Mouse (Mus musculus) kidney, embryonic 14.5 days (tissue): ENCODE measurements at regions not wholly inside any gene's neighbourhood (a gene's known extent, or its start where the extent isn't known, plus 50 kb on each side); places are given as distances from the start of the nearest gene placed in this dataset.

Experiments
- ATAC-seq: fragments of 200-750 bp; cut with Nextera tagmentation; 2 replicates; pipeline ENCODE4 v1.8.0; 2017; ENCODE audit warnings: moderate number of reproducible peaks, mild to moderate bottlenecking, moderate TSS enrichment, moderate library complexity; ENCODE audit not compliant: low FRiP score, low TSS enrichment
- H3K27ac ChIP-seq: fragments of 300-500 bp; sonication (generic); 2 replicates; pipeline ENCODE4 v1.5.1; 2014; ENCODE audit warnings: low read depth, mild to moderate bottlenecking, low read length, moderate library complexity, mixed read lengths
- H3K27me3 ChIP-seq: fragments of 300-500 bp; sonication (generic); 2 replicates; pipeline ENCODE4 v1.6.1; 2014; ENCODE audit warnings: mild to moderate bottlenecking, low read length; ENCODE audit not compliant: control insufficient read depth, insufficient read depth
- H3K36me3 ChIP-seq: fragments of 300-500 bp; sonication (generic); 2 replicates; pipeline ENCODE4 v1.6.1; 2014; ENCODE audit warnings: low read length, mixed read lengths; ENCODE audit not compliant: control insufficient read depth, insufficient read depth
- H3K4me1 ChIP-seq: fragments of 300-500 bp; sonication (generic); 2 replicates; pipeline ENCODE4 v1.6.1; 2014; ENCODE audit warnings: low read length, mixed read lengths; ENCODE audit not compliant: control insufficient read depth, insufficient read depth
- H3K4me2 ChIP-seq: fragments of 300-500 bp; sonication (generic); replicated peaks from 2 replicates; pipeline ENCODE4 v1.6.1; 2014; ENCODE audit warnings: low read depth, mild to moderate bottlenecking, low read length
- H3K4me3 ChIP-seq: fragments of 300-500 bp; sonication (generic); 2 replicates; pipeline ENCODE4 v1.5.1; 2014; ENCODE audit warnings: mild to moderate bottlenecking, low read length
- H3K9ac ChIP-seq: fragments of 300-500 bp; sonication (generic); 2 replicates; pipeline ENCODE4 v1.6.1; 2014; ENCODE audit warnings: low read depth, mild to moderate bottlenecking, low read length, moderate library complexity
- H3K9me3 ChIP-seq: fragments of 300-500 bp; sonication (generic); 2 replicates; pipeline ENCODE4 v1.6.1; 2016; ENCODE audit warnings: low read length; ENCODE audit not compliant: control insufficient read depth
- WGBS: fragments of 180-500 bp; shearing (Covaris S2); extraction: QIAGEN DNeasy Blood & Tissue Kit; methylation state at CpG from one replicate; pipeline ENCODE4 v1.1.7; 2014; 5-methylcytosine and 5-hydroxymethylcytosine counted together

DNA sequence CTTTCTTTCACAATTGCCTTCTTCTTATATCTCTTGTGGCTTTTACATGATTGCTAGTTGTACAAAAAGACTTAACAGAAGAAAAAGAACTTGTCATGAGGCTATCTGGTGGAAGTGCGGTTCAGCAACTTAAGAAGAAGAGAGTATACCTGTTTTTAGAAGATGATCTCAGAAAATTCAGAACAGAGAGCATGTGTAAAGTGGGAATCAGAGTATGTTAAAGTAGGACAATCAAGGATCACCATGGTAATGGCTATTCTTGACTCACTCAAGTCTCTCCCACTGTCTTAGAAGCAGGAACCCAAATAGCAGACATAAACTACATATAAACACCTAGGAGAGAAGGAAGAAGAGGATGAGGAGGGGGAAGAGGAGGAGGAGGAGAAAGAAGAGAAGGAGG, 857.9 kb upstream of the Nr2f1 start:
- Histone ChIP-seq H3K27me3 (no peaks in the 10 kb centered on the region), H3K27ac (no peak overlapping the region), H3K9me3 (no peaks in the 10 kb centered on the region), H3K4me3 (no peak overlapping the region), H3K4me2 (no peak overlapping the region), H3K4me1 (no peaks in the 10 kb centered on the region), H3K36me3 (no peaks in the 10 kb centered on the region), H3K9ac (no peak overlapping the region)
- ATAC-seq: no peak
- 85% methylated on average over 1 of the region's 1 CpGs for WGBS

DNA sequence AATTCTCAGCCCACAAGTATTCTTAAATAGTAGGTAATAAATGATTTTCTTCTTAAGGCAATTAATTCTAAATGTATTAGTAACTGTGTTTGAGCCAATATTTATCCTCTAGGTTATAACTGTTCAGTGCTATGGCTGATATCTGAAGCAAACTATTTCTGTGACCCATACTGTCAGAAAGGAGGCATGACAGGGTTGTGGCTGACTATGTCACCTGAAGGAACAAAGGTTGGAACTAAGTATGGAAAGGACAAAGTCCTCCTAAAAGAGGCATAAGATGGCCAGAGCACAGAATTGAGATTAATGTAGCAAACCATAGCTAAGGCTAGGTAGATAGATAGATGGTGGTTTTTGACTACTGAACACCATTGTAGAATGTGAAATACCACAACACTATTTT, 854.9 kb upstream of the Nr2f1 start:
- Histone ChIP-seq H3K27ac (no peak overlapping the region), H3K27me3 (no peaks in the 10 kb centered on the region), H3K4me3 (no peak overlapping the region), H3K9me3 (no peaks in the 10 kb centered on the region), H3K4me1 (no peaks in the 10 kb centered on the region), H3K36me3 (no peaks in the 10 kb centered on the region), H3K4me2 (no peak overlapping the region), H3K9ac (no peak overlapping the region)
- ATAC-seq: no peak

DNA sequence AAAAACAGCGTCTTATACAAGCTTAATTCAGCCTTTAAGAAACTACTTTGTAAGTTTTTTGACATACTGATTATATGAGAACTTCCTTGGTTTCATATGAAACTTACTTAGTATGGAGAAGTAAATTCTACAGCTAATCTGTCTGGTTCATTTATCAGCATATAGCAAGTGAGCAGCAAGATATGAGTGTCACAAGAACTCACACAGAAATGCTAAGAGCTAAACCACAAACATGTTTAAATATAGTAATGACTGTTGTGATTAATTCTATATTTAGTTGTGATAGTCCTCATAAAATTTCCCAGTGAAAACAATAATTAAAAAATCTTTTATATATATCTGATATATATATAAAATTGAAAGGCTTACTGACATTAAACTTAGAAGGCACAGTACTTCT, 853.9 kb upstream of the Nr2f1 start:
- no peak for ATAC-seq
- 91% methylated on average over 1 of the region's 1 CpGs for WGBS

DNA sequence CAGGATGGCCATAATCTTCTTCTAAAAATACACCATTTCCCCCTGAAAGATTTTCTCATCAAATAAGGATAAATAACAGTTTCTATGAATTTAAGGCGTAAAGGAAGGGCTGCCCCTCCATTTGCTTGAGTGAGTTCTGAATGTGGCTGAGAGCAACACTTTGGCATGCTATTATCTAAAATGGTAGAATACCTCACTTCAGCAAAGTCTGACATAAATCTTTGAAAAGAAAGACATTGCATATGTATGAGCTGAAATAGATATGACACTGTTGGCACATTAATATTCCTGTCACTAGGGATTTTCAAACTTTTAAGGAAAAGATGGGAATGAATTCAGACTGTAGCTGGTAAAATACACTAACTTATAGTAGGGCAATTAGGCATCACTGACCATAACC, 847.7 kb upstream of the Nr2f1 start:
- Histone ChIP-seq H3K27ac (no peak overlapping the region), H3K9ac (no peak overlapping the region), H3K4me3 (no peak overlapping the region), H3K27me3 (no peaks in the 10 kb centered on the region), H3K9me3 (no peaks in the 10 kb centered on the region), H3K4me1 (no peaks in the 10 kb centered on the region), H3K4me2 (no peak overlapping the region), H3K36me3 (no peaks in the 10 kb centered on the region)
- WGBS: 81% methylated on average over 1 of the region's 1 CpGs
- no peak for ATAC-seq

More for the DNA sequence above, 853.9 kb upstream of the Nr2f1 start:
- Histone ChIP-seq H3K4me2 (no peak overlapping the region), H3K4me1 (no peaks in the 10 kb centered on the region), H3K27me3 (no peaks in the 10 kb centered on the region), H3K9ac (no peak overlapping the region), H3K36me3 (no peaks in the 10 kb centered on the region), H3K9me3 (no peaks in the 10 kb centered on the region), H3K4me3 (no peak overlapping the region), H3K27ac (no peak overlapping the region)

DNA sequence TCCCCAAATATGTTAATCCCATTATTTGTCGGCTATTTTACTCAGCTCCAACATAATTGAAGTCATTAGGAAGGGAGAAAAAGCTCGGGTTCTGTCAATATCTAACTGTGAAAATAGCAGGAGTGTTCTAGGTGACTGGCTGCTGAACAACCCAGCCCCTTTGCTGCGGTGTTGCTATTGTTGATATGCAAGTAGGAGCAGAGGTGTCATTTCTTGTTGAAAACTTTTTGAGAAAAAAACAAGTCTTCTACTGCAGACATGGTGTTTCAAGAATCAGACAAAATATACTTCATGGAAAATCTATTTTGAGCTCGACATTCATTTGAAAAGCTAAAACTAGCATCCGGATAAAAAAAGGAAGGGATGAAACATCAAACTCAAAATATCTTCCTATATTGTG, 845.1 kb upstream of the Nr2f1 start:
- WGBS: 73% methylated on average over 5 of the region's 5 CpGs
- Histone ChIP-seq H3K4me3 (no peak overlapping the region), H3K36me3 (no peaks in the 10 kb centered on the region), H3K27me3 (no peaks in the 10 kb centered on the region), H3K4me2 (no peak overlapping the region), H3K9me3 (no peaks in the 10 kb centered on the region), H3K4me1 (no peaks in the 10 kb centered on the region), H3K9ac (no peak overlapping the region), H3K27ac (no peak overlapping the region)
- ATAC-seq: no peak

DNA sequence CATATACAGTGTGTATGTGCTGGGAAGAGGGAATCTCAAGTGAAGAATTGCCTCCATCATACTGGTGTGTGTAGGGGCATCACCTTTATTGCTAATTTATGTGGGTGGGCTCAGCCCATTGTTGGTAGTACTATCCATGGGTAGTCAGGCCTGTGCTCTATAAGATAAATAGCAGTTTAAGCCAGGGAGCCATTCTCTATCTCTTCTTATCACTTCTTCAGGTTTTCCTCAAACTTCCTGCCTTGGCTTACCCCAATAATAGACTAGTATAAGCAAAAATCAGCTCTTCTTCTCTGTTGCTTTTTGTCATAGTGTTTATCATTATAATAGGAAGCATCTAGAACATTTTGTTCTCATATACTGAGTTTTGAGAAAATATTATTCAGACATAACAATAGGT, 838.3 kb upstream of the Nr2f1 start:
- no peak for ATAC-seq
- Histone ChIP-seq H3K4me2 (no peak overlapping the region), H3K9me3 (no peaks in the 10 kb centered on the region), H3K27ac (no peak overlapping the region), H3K4me1 (no peaks in the 10 kb centered on the region), H3K27me3 (no peaks in the 10 kb centered on the region), H3K4me3 (no peak overlapping the region), H3K36me3 (no peaks in the 10 kb centered on the region), H3K9ac (no peak overlapping the region)

DNA sequence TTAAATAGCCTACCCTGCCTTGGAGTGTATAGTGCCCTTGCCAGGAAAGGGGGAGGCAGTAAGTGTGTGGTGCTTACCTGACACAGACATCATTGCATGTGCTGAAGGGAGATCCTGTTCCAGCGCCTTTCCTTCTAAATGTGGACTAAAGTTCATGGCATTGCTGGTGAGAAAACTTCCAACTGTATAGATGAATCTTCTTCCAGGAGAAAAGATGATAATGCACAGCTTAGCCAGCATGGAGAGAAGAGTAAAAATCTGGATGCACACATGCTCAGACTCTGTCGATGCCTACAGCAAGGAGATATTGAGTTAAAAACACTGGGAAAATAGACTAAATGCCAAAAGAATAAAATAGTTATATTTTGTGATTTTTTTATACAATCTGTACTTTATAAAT, 835.7 kb upstream of the Nr2f1 start:
- Histone ChIP-seq H3K27ac (no peak overlapping the region), H3K36me3 (no peaks in the 10 kb centered on the region), H3K9me3 (no peaks in the 10 kb centered on the region), H3K4me1 (peaks cover 1% of the 10 kb centered on the region; the same call in 1 of the 2 replicates), H3K4me2 (no peak overlapping the region), H3K4me3 (no peak overlapping the region), H3K27me3 (no peaks in the 10 kb centered on the region), H3K9ac (no peak overlapping the region)
- WGBS: 78% methylated on average over 2 of the region's 2 CpGs
- ATAC-seq: no peak

DNA sequence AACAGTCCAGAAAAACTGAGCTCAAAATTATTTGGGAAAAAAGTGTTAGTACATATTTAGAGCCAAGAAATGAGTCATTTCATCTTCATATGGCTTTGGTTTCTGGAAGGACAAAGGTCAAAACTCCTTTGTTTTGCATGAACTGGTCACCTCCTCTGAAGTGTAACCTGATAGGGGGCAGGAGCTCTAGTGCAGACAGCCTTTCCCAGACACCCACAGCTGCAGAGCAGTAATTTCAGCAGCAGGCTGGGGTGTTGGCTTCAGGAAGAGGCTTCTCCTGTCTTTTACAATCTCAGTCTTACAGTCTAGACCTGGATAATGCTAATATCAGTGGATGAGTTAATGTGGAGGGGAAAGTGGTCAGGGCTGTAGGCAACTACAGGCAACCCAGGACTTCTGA, 830.4 kb upstream of the Nr2f1 start:
- Histone ChIP-seq H3K9ac (no peak overlapping the region), H3K9me3 (no peaks in the 10 kb centered on the region), H3K4me2 (no peak overlapping the region), H3K4me1 (peaks cover 6% of the 10 kb centered on the region; the same call in 1 of the 2 replicates), H3K27ac (no peak overlapping the region), H3K27me3 (no peaks in the 10 kb centered on the region), H3K36me3 (no peaks in the 10 kb centered on the region), H3K4me3 (no peak overlapping the region)
- peak; percentile 94 for ATAC-seq

DNA sequence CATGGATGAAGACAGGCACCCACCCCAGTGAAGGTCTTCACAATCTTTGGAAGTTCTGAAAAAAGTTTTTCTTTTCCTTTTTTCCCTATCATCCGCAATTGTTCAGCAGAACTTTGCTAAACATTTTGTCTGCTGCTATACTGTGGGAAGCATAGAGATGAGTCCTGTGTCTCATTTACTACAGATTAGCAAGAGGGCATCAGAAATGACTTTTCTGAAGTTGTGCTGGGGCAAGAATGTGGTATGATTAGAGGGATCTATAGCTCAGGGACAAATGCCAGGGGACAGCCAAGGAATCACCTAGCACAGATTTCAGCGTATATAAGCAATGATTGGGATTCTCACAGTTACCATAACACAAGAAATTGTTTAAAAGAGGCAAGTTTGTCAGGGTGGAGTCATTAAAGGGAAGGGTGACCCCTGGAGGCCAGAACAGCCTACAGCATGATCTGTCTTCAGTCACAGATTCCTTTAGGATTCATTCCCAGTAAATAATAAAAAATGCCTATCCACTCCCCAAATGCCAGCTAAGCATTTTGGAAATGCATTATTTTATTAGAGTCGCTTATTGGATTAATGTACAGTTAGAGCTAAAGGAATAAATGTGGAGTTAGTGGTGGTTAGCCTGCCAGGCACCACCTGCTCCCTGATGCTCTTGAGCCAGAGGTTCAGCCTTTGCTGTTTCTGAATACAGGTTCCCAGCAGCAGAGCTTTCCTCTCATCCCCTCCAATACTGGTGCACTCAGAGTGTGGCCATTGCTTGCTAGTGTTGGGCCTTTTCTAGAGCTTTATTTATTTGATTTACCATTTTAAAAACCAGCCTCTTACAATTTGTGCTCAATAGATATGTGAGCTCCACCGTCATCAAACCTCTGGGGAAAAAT, 828.6 kb upstream of the Nr2f1 start:
- Histone ChIP-seq H3K36me3 (no peaks in the 10 kb centered on the region), H3K9me3 (no peaks in the 10 kb centered on the region), H3K9ac (no peak overlapping the region), H3K4me2 (no peak overlapping the region), H3K27ac (no peak overlapping the region), H3K27me3 (no peaks in the 10 kb centered on the region), H3K4me3 (no peak overlapping the region), H3K4me1 (peaks cover 6% of the 10 kb centered on the region; the same call in 1 of the 2 replicates)
- ATAC-seq: no peak
- 47% methylated on average over 4 of the region's 4 CpGs for WGBS
